Mouse (Mus musculus) embryonic facial prominence, embryonic 14.5 days (tissue): Measurements from ENCODE around the gene Srgap1. TPM values are rescaled to one million over a fixed set of nuclear protein-coding genes. Genes with fewer than 3 reads are reported as not detected.

Source experiments
- ATAC-seq: fragments of 200-750 bp; cut with Nextera tagmentation; 2 replicates; pipeline ENCODE4 v1.8.0; 2017; ENCODE audit warnings: low read depth, moderate number of reproducible peaks, moderate TSS enrichment
- DNase-seq: peaks from one replicate; pipeline ENCODE4 v3.0.0-alpha.2; 2015; ENCODE audit warnings: low spot score
- H3K27ac ChIP-seq: fragments of 300-500 bp; sonication (generic); replicated peaks from 2 replicates; pipeline ENCODE4 v1.5.1; 2014; ENCODE audit warnings: low read depth, mild to moderate bottlenecking, low read length, moderate library complexity
- H3K27me3 ChIP-seq: fragments of 300-500 bp; sonication (generic); replicated peaks from 2 replicates; pipeline ENCODE4 v1.6.1; 2014; ENCODE audit warnings: low read length; ENCODE audit not compliant: control insufficient read depth, insufficient read depth
- H3K36me3 ChIP-seq: fragments of 300-500 bp; sonication (generic); 2 replicates; pipeline ENCODE4 v1.6.1; 2014; ENCODE audit warnings: low read length, mixed read lengths; ENCODE audit not compliant: control insufficient read depth, insufficient read depth
- H3K4me1 ChIP-seq: fragments of 300-500 bp; sonication (generic); 2 replicates; pipeline ENCODE4 v1.6.1; 2014; ENCODE audit warnings: antibody characterized with exemption, low read length; ENCODE audit not compliant: control insufficient read depth, insufficient read depth
- H3K4me2 ChIP-seq: fragments of 300-500 bp; sonication (generic); 2 replicates; pipeline ENCODE4 v1.6.1; 2014; ENCODE audit warnings: low read depth, mild to moderate bottlenecking, low read length, moderate library complexity, mixed read lengths
- H3K4me3 ChIP-seq: fragments of 300-500 bp; sonication (generic); 2 replicates; pipeline ENCODE4 v1.5.1; 2014; ENCODE audit warnings: low read depth, mild to moderate bottlenecking, low read length
- H3K9ac ChIP-seq: fragments of 300-500 bp; sonication (generic); 2 replicates; pipeline ENCODE4 v1.6.1; 2014; ENCODE audit warnings: low read depth, mild to moderate bottlenecking, low read length, moderate library complexity, mixed read lengths
- H3K9me3 ChIP-seq: fragments of 300-500 bp; sonication (generic); 2 replicates; pipeline ENCODE4 v1.6.1; 2016; ENCODE audit warnings: low read length; ENCODE audit not compliant: control insufficient read depth
- WGBS: fragments of 180-500 bp; shearing (Covaris S2); extraction: QIAGEN DNeasy Blood & Tissue Kit; methylation state at CpG from one replicate; pipeline ENCODE4 v1.1.7; 2014; 5-methylcytosine and 5-hydroxymethylcytosine counted together
- polyA plus RNA-seq: library from polyadenylated mRNA; unstranded; fragments of >200 nt; fragmentation: Nextera tagmentation; extraction: Ambion mirVana; gene quantifications from 2 replicates; pipeline ENCODE4 v1.2.1, GENCODE M21; 2014

The Srgap1 gene
- polyA plus RNA-seq, 1 experiment from 2014 or later, result 11.1 TPM

DNA sequence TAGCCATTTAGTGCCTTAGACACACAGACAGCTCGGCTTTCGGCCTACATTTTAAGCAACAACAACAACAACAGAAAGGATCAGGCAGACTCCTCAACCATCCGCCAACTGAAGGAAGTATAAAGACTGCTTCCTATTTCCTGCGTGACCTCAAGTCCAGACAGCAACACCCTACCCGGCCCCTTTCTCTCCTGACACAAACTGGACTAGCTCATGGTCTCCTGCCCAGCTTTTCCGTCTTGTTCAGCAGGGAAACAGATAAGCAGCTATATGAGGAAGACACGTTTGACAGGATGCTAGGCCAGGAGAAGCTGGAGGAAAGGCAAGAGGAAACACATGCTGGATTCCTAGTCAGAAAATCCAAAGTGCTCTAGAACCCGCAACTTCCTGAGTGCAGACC is 75.5 kb downstream of the Srgap1 start:
- no peaks in the 10 kb centered on the region for H3K27me3 ChIP-seq
- no peaks in the 10 kb centered on the region for H3K9me3 ChIP-seq
- 57% methylated on average over 8 of the region's 8 CpGs for WGBS
- ATAC-seq, result no peak
- H3K4me1 ChIP-seq, result peaks cover 31% of the 10 kb centered on the region
- H3K4me3 ChIP-seq, result no peak overlapping the region
- H3K4me2 ChIP-seq, result no peak overlapping the region
- no peaks in the 10 kb centered on the region for H3K36me3 ChIP-seq
- no peak for DNase-seq
- H3K9ac ChIP-seq, result no peak overlapping the region
- H3K27ac ChIP-seq, result no peak overlapping the region

DNA sequence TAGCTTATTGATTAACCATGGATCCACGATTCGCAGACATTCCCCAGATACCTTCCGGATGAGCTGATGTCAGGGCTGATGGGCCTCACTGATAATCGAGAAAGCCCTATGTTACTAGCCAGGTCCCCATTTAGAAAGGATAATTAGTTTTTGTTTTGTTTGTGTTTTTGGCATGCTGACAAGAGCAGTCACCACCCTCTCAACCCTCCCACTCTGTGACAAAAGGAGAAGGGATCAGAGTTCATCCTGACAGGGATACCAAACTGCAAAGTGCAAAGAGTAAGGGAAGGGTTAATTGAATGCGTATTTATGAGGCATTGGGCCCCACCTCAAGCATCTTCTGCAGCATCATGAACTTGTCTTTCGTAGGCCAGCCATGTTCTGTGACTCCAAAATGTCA is 76.2 kb downstream of the Srgap1 start:
- Histone ChIP-seq H3K4me1 (peaks cover 30% of the 10 kb centered on the region), H3K4me3 (no peak overlapping the region), H3K4me2 (no peak overlapping the region), H3K9me3 (no peaks in the 10 kb centered on the region), H3K9ac (no peak overlapping the region), H3K27ac (no peak overlapping the region), H3K36me3 (no peaks in the 10 kb centered on the region), H3K27me3 (no peaks in the 10 kb centered on the region)
- ATAC-seq (no peak), DNase-seq (no peak)
- WGBS, result 67% methylated on average over 6 of the region's 6 CpGs

DNA sequence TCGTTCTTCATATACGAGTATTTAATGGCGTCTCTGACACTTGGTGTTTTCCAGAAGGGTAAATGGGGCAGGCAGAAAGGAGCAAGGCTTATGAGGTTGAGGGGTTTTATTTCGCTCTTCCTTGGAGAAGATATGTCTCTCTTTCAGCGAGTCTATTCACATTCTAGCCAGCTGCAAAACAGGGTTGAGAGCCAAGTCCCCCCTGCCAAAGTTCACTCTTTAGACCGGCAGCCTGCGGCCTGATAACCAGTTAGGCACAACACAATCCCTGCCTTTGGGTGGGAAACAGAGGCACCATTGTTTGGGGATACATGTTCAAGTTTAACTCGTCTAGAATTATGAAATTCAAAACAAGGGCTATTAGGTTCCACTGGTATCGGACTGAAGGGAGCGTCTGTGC is 83.0 kb downstream of the Srgap1 start:
- Histone ChIP-seq H3K9me3 (no peaks in the 10 kb centered on the region), H3K4me1 (peaks cover 18% of the 10 kb centered on the region), H3K4me3 (no peak overlapping the region), H3K9ac (no peak overlapping the region), H3K36me3 (no peaks in the 10 kb centered on the region), H3K27me3 (no peaks in the 10 kb centered on the region), H3K4me2 (no peak overlapping the region), H3K27ac (no peak overlapping the region)
- DNase-seq (peak; percentile 66), ATAC-seq (no peak)
- WGBS, result 60% methylated on average over 10 of the region's 10 CpGs

DNA sequence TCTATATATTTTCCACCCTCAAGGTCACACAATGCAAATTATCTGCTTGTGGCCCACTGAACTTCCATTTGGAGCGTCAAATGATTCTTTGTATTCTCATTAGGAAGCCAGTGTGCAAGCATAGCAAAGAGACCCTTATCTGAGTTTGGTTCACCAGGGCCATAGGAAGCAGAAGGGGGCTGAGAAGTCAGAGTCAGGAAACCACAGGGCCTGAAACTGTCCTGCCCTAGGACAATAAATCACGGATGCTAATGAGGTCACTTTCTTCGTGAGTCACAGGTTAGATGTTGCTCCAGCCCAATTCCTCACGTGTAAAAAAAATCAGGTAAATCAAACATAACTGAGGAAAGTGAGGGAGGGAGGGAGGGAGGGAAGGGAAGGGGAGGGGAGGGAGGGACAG is 85.1 kb downstream of the Srgap1 start:
- Histone ChIP-seq H3K4me2 (no peak overlapping the region), H3K4me3 (no peak overlapping the region), H3K27ac (no peak overlapping the region), H3K9ac (no peak overlapping the region), H3K9me3 (no peaks in the 10 kb centered on the region), H3K27me3 (no peaks in the 10 kb centered on the region), H3K36me3 (no peaks in the 10 kb centered on the region), H3K4me1 (peaks cover 7% of the 10 kb centered on the region; the same call in 1 of the 2 replicates)
- WGBS, result 59% methylated on average over 4 of the region's 4 CpGs
- DNase-seq (no peak), ATAC-seq (no peak)

DNA sequence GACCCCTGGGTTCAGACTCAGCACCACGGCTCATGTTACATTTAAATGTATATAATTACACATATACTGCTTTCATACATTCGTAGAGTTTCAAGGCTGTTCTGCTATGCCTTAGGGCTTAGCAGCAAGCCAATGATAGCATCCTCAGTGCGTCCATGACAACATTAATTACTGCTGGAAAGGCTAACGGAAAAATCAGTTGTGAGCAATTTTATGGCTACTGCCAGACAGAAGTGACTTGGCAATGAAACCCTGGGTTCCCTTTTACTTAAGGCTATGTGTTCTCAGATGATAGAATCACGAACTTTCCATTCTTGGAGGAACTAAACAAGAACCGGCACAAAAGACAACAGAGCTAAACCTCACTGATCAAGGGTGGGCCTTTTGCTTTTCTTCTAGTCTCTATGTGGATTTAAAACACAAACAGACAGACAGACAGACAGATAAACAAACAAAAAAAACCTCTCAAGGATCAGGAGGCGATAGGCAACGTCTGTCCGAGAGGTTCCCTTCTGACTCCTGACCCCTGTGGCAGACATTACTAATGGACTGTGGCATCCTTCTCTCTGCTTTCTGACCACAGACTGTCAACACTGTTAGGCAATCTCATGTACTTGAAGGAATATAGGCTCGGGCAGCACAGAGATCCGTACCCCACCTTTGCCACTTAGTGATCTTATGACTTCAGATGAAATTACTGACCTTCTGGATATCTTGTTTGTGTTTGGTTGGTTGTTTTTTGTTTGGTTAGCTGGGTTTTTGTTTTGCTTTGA is 85.8 kb downstream of the Srgap1 start:
- 29% methylated on average over 11 of the region's 11 CpGs for WGBS
- Histone ChIP-seq H3K4me1 (peaks cover 8% of the 10 kb centered on the region), H3K4me3 (no peak overlapping the region), H3K27me3 (no peaks in the 10 kb centered on the region), H3K36me3 (no peaks in the 10 kb centered on the region), H3K4me2 (no peak overlapping the region), H3K9me3 (no peaks in the 10 kb centered on the region), H3K27ac (0 out of 2 replicates have a peak overlapping the region, but pooled peaks have one; percentile 6), H3K9ac (no peak overlapping the region)
- ATAC-seq (peak; percentile 47; the same call in 1 of the 2 replicates), DNase-seq (peak; percentile 84)

DNA sequence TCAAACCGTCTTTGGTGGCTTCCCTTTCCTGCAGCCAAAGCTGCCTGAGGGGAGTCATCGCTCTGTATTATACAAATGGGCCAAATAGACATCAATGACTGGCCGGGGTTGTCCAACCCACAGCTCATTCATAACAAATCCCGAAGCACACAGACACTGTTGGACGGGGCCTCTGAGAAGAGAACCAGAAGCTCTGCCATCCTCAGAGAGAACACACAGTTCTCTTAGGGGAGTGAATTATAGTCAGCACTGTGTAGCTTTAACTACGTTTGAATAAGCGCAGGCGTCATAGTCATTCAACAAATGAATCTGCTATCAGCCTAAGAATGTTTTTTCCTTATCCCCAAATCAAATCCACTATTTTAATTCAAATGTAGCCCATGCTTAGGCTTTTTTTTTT is 88.4 kb downstream of the Srgap1 start:
- Histone ChIP-seq H3K4me3 (no peak overlapping the region), H3K9me3 (no peaks in the 10 kb centered on the region), H3K27me3 (no peaks in the 10 kb centered on the region), H3K4me2 (no peak overlapping the region), H3K36me3 (no peaks in the 10 kb centered on the region), H3K27ac (no peak overlapping the region), H3K4me1 (peaks cover 13% of the 10 kb centered on the region), H3K9ac (no peak overlapping the region)
- 74% methylated on average over 8 of the region's 8 CpGs for WGBS
- DNase-seq (no peak), ATAC-seq (no peak)

DNA sequence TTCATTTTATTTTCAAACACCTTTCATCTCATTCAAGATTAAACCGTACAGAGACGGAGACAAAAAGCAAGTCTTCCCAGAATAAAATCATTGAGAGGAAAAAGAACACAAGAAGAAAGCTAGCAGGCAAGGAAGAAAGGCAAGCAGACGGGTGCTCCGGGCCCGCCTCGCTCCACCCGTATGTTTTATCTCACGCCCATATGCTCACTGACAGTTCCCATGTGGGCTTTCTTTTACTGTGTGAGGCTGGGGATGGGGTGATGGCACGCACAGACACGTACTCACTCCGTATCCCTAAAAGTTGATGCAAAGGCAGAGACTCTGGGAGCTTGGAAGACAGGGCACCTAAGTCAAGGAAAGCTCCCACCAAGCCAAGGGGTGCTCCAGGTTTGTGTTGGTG is 90.6 kb downstream of the Srgap1 start:
- Histone ChIP-seq H3K27ac (no peak overlapping the region), H3K27me3 (no peaks in the 10 kb centered on the region), H3K4me2 (no peak overlapping the region), H3K36me3 (no peaks in the 10 kb centered on the region), H3K9me3 (no peaks in the 10 kb centered on the region), H3K4me3 (no peak overlapping the region), H3K9ac (peak overlapping the region; percentile 5; the same call in 1 of the 2 replicates), H3K4me1 (peaks cover 11% of the 10 kb centered on the region)
- DNase-seq, result no peak
- 71% methylated on average over 11 of the region's 11 CpGs for WGBS
- no peak for ATAC-seq

DNA sequence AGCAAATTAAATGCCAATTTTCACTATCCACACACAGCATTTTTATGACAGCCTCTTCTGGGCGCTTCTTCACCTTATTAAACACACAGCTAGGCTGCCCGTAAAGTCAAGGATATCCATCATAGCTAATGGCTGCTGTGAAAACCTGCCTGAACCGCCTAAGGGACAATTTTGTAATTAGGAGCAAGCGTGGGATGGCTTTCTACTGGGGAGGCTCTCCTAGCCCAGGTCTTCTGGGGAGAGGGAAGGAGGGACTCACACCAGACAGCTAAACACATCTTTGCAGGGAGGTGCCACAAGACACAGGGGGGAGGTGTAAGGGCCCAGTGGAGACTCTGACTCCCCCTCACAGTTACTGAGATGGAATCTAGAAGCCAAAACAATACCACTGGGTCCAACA is 91.4 kb downstream of the Srgap1 start:
- no peaks in the 10 kb centered on the region for H3K27me3 ChIP-seq
- H3K27ac ChIP-seq, result no peak overlapping the region
- ATAC-seq, result no peak
- 63% methylated on average over 4 of the region's 4 CpGs for WGBS
- H3K4me1 ChIP-seq, result peaks cover 6% of the 10 kb centered on the region; the same call in 1 of the 2 replicates
- H3K9ac ChIP-seq, result no peak overlapping the region
- H3K9me3 ChIP-seq, result no peaks in the 10 kb centered on the region
- H3K4me2 ChIP-seq, result no peak overlapping the region
- H3K36me3 ChIP-seq, result no peaks in the 10 kb centered on the region
- no peak for DNase-seq
- H3K4me3 ChIP-seq, result no peak overlapping the region

DNA sequence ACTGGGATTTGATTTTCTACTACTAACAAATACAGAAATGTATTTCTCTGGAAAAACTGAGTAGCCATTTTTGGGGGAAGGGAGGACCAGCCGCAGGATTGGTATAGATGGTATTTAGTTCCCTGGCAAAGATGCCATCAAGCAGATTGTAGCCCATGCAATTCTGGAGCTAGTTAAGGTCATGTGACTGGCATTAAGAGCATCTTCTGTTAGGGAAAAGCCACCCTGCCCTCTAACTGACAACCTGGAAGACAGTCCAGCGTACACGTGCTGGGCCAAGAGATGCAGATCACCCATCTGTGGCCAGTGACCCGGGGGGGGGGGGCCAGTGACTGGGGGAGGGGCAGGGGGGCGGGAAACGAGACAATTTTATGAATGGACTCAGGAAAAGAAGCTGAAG is 92.2 kb downstream of the Srgap1 start:
- WGBS, result 85% methylated on average over 6 of the region's 6 CpGs
- DNase-seq, result no peak
- no peaks in the 10 kb centered on the region for H3K27me3 ChIP-seq
- no peak overlapping the region for H3K4me3 ChIP-seq
- peaks cover 6% of the 10 kb centered on the region; the same call in 1 of the 2 replicates for H3K4me1 ChIP-seq
- no peaks in the 10 kb centered on the region for H3K36me3 ChIP-seq
- no peak overlapping the region for H3K27ac ChIP-seq
- ATAC-seq, result no peak
- H3K4me2 ChIP-seq, result no peak overlapping the region
- H3K9ac ChIP-seq, result no peak overlapping the region
- no peaks in the 10 kb centered on the region for H3K9me3 ChIP-seq
